Mouse (Mus musculus) embryonic facial prominence, embryonic 13.5 days (tissue): Measurements from ENCODE around the gene Rnf40. TPM values are rescaled to one million over a fixed set of nuclear protein-coding genes. Genes with fewer than 3 reads are reported as not detected.

Experiments
- ATAC-seq: fragments of 200-750 bp; cut with Nextera tagmentation; 2 replicates; pipeline ENCODE4 v1.8.0; 2017; ENCODE audit warnings: low read depth; ENCODE audit not compliant: insufficient number of reproducible peaks, insufficient read depth, low FRiP score, low TSS enrichment
- H3K27ac ChIP-seq: fragments of 300-500 bp; sonication (generic); 2 replicates; pipeline ENCODE4 v1.5.1; 2015; ENCODE audit warnings: moderate library complexity, mild to moderate bottlenecking, inconsistent platforms
- H3K27me3 ChIP-seq: fragments of 300-500 bp; sonication (generic); 2 replicates; pipeline ENCODE4 v1.6.1; 2015; ENCODE audit warnings: mild to moderate bottlenecking, inconsistent platforms
- H3K36me3 ChIP-seq: fragments of 300-500 bp; sonication (generic); 2 replicates; pipeline ENCODE4 v1.6.1; 2015; ENCODE audit warnings: mild to moderate bottlenecking, inconsistent platforms
- H3K4me1 ChIP-seq: fragments of 300-500 bp; sonication (generic); 2 replicates; pipeline ENCODE4 v1.6.1; 2015; ENCODE audit warnings: inconsistent platforms
- H3K4me2 ChIP-seq: fragments of 300-500 bp; sonication (generic); 2 replicates; pipeline ENCODE4 v1.6.1; 2015; ENCODE audit warnings: moderate library complexity, mild to moderate bottlenecking, inconsistent platforms
- H3K4me3 ChIP-seq: fragments of 300-500 bp; sonication (generic); 2 replicates; pipeline ENCODE4 v1.5.1; 2015; ENCODE audit warnings: mild to moderate bottlenecking, inconsistent platforms
- H3K9ac ChIP-seq: fragments of 300-500 bp; sonication (generic); 2 replicates; pipeline ENCODE4 v1.6.1; 2015; ENCODE audit warnings: mild to moderate bottlenecking, inconsistent platforms
- H3K9me3 ChIP-seq: fragments of 300-500 bp; sonication (generic); 2 replicates; pipeline ENCODE4 v1.6.1; 2016; ENCODE audit warnings: inconsistent platforms
- WGBS: fragments of 180-500 bp; shearing (Covaris S2); methylation state at CpG from one replicate; pipeline ENCODE4 v1.1.7; 2015; ENCODE audit warnings: mixed read lengths; 5-methylcytosine and 5-hydroxymethylcytosine counted together
- polyA plus RNA-seq: library from polyadenylated mRNA; unstranded; fragments of >200 nt; fragmentation: Nextera tagmentation; extraction: Ambion mirVana; gene quantifications from 2 replicates; pipeline ENCODE4 v1.2.1, GENCODE M21; 2015

Rnf40 gene
- polyA plus RNA-seq, 1 experiment from 2014 or later, result 51.2 TPM

DNA sequence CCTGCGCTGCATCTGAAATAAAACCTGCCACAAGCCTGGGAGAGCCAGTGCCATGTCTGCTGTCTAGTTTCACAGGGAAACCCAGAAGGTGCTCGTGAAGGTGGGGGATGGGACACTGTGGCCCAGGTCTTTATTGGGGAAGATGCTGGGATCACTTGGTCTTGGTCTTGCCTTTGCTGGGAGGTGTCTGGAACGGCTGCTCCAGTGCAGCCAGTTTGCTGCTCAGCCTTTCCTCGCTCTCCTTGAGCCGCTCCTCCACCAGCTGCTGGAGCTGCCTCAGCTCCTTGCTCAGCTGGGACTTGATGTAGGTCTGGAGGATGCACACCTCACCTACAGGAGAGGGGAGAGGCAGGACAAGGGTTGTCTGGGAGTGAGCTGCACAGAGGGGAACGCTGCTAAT, 5.3 kb upstream of the Rnf40 start:
- Histone ChIP-seq H3K4me2 (no peak overlapping the region), H3K27ac (no peak overlapping the region), H3K4me1 (peaks cover 8% of the 10 kb centered on the region), H3K36me3 (peaks cover 70% of the 10 kb centered on the region), H3K9ac (no peak overlapping the region), H3K27me3 (no peaks in the 10 kb centered on the region), H3K9me3 (no peaks in the 10 kb centered on the region), H3K4me3 (no peak overlapping the region)
- 93% methylated on average over 6 of the region's 6 CpGs for WGBS
- ATAC-seq, result no peak

DNA sequence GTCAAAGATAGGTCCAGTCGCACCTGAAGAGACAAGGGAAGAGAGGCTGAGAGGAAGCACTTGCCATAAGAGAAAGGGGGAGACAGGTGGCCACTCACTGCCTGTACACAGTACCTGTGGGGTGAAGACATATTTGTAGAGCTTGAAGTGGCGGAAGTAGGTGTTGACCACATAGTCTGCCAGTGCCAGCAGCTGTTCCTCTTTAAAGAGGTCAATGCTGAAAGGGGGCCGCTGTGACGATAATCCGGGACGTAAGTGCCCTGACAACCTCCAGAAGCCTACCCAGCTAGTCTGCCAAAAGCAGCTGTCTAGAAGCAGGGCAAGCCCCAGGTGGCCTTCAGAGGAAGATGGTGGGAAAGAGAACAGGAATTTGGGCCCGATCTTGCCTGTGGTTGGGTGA, 3.5 kb upstream of the Rnf40 start:
- H3K36me3 ChIP-seq, result peaks cover 62% of the 10 kb centered on the region
- H3K27me3 ChIP-seq, result no peaks in the 10 kb centered on the region
- 0 out of 2 replicates have a peak overlapping the region, but pooled peaks have one; percentile 11 for H3K27ac ChIP-seq
- H3K4me2 ChIP-seq, result no peak overlapping the region
- H3K4me3 ChIP-seq, result no peak overlapping the region
- 81% methylated on average over 7 of the region's 7 CpGs for WGBS
- ATAC-seq, result no peak
- no peaks in the 10 kb centered on the region for H3K9me3 ChIP-seq
- peaks cover 15% of the 10 kb centered on the region for H3K4me1 ChIP-seq
- no peak overlapping the region for H3K9ac ChIP-seq

DNA sequence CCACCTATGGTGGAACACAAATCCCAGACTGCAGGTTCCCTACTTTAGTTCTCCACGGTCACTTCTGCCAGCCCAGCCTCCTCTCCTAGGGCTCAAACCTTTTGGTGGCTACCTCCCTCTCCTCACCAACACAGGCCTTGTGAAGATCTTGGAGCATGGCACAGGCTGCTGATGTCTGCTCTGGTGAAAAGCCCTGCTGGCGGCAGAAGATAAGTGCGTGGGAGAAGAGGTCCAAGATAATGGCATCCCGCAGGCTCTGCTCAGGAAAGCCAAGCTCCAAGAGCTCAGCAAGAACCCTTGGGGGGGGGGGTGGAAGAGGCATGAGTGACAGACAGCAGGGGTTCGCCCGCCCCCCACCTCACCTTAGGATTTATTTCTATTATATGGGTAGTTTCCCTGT, 2.4 kb upstream of the Rnf40 start:
- H3K27ac ChIP-seq, result no peak overlapping the region
- no peak overlapping the region for H3K4me2 ChIP-seq
- WGBS, result 93% methylated on average over 6 of the region's 6 CpGs
- H3K27me3 ChIP-seq, result no peaks in the 10 kb centered on the region
- no peak for ATAC-seq
- H3K36me3 ChIP-seq, result peaks cover 61% of the 10 kb centered on the region
- no peaks in the 10 kb centered on the region for H3K9me3 ChIP-seq
- no peak overlapping the region for H3K4me3 ChIP-seq
- H3K9ac ChIP-seq, result no peak overlapping the region
- peaks cover 15% of the 10 kb centered on the region for H3K4me1 ChIP-seq

DNA sequence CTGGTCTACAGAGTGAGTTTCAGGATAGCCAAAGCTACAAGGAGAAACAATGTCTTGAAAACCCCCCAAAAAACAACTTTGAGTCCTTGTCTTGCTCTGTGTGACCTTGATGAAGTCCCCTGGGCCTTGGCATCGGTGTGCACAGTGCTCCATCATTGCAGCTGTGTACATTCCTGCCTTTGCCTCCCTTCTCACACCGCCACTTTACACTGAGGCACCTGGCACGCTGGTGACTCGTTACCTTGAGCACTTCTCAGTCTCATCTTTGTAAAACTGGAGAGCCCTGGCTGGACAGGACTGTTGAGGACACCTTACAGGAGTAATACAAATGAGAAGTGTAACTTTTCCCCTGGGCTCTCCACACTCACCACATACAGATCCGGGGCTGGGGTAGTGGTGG, 1.4 kb upstream of the Rnf40 start:
- peak overlapping the region; percentile 78; the same call in 1 of the 2 replicates for H3K27ac ChIP-seq
- 62% methylated on average over 5 of the region's 5 CpGs for WGBS

DNA sequence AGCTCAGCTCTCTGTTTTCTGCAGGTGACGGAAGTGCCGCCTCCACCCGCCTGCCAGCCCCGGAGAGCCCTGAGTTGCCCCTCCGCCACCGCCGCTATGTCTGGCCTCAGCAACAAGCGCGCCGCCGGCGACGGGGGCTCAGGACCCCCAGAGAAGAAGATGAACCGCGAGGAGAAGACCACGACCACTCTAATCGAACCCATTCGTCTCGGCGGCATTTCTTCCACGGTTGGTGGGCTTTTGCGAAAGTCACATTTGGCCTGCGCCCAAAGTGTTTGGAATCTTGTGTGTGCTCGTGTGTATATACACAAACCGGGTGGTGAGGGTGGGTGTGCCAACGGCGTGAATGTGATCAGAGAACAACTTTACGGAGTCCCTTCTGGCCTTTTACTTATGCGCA, 334 bp downstream of the Rnf40 start:
- Histone ChIP-seq H3K4me2 (peak overlapping the region; percentile 90), H3K9me3 (no peaks in the 10 kb centered on the region), H3K27ac (peak overlapping the region; percentile 62; the same call in 1 of the 2 replicates), H3K36me3 (peaks cover 63% of the 10 kb centered on the region), H3K9ac (peak overlapping the region; percentile 91), H3K4me1 (peaks cover 15% of the 10 kb centered on the region), H3K27me3 (no peaks in the 10 kb centered on the region), H3K4me3 (peak overlapping the region; percentile 91)
- no peak for ATAC-seq
- 3% methylated on average over 29 of the region's 29 CpGs for WGBS

More for the DNA sequence above, 1.4 kb upstream of the Rnf40 start:
- Histone ChIP-seq H3K4me1 (peaks cover 15% of the 10 kb centered on the region), H3K4me2 (peak overlapping the region; percentile 90), H3K36me3 (peaks cover 63% of the 10 kb centered on the region), H3K9ac (peak overlapping the region; percentile 74), H3K4me3 (peak overlapping the region; percentile 91), H3K27me3 (no peaks in the 10 kb centered on the region), H3K9me3 (no peaks in the 10 kb centered on the region)
- no peak for ATAC-seq

DNA sequence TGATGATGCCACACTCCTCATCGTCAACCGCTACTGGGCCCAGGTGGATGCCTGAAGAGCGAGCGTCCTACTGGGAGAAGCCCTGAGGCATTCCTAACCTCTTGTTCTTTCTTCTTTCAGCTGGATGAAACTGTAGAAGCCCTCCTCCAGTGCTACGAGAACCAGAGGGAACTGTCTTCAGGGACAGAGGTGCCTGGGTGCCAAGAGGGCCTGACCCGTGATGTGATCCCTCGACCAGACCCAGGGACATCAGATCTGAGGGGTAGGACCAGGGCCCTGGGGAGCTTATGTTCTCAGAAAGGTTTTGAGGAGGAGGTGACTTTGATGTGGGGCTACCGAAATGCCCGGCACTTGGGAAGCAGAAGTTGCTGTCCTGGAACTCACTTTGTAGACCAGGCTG, 1.1 kb downstream of the Rnf40 start:
- Histone ChIP-seq H3K9me3 (no peaks in the 10 kb centered on the region), H3K4me3 (peak overlapping the region; percentile 91), H3K27ac (no peak overlapping the region), H3K4me1 (peaks cover 15% of the 10 kb centered on the region), H3K4me2 (peak overlapping the region; percentile 90), H3K9ac (peak overlapping the region; percentile 91), H3K27me3 (no peaks in the 10 kb centered on the region), H3K36me3 (peaks cover 63% of the 10 kb centered on the region)
- ATAC-seq, result no peak
- 84% methylated on average over 9 of the region's 9 CpGs for WGBS

DNA sequence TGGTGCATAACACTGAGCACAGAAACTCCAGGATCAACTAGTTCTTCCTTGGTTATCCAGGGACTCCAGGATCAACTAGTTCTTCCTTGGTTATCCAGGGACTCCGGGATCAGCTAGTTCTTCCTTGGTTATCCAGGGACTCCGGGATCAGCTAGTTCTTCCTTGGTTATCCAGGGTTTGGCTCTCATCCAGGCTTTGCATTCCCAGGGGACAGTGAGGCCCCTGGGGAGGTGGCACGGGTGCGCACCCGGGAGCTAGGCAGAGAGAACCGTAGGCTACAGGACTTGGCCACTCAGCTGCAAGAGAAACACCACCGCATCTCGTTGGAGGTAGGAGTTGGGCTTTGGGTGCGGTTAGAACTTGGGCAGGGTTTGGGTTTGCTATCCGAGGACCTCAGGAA, 2.5 kb downstream of the Rnf40 start:
- Histone ChIP-seq H3K36me3 (peaks cover 67% of the 10 kb centered on the region), H3K27ac (no peak overlapping the region), H3K9ac (no peak overlapping the region), H3K4me3 (no peak overlapping the region), H3K9me3 (no peaks in the 10 kb centered on the region), H3K4me1 (peaks cover 15% of the 10 kb centered on the region), H3K4me2 (no peak overlapping the region), H3K27me3 (no peaks in the 10 kb centered on the region)
- WGBS, result 93% methylated on average over 10 of the region's 10 CpGs
- no peak for ATAC-seq

DNA sequence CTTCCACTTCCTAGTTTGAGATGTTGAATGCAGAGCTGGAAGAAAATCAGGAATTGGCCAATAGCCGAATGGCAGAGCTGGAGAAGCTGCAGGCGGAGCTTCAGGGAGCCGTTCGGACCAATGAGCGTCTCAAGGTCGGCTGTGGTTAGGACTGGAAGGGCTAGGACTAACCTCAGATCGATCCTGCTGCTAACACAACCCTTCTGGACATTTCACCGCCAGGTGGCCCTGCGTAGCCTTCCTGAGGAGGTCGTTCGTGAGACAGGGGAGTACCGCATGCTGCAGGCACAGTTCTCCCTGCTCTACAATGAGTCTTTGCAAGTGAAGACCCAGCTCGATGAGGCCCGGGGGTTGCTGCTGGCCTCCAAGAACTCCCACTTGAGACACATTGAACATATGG, 4.0 kb downstream of the Rnf40 start:
- Histone ChIP-seq H3K4me2 (no peak overlapping the region), H3K9me3 (no peaks in the 10 kb centered on the region), H3K27ac (no peak overlapping the region), H3K4me3 (no peak overlapping the region), H3K27me3 (no peaks in the 10 kb centered on the region), H3K4me1 (peaks cover 9% of the 10 kb centered on the region), H3K9ac (no peak overlapping the region), H3K36me3 (peaks cover 82% of the 10 kb centered on the region)
- WGBS, result 90% methylated on average over 14 of the region's 14 CpGs
- no peak for ATAC-seq

DNA sequence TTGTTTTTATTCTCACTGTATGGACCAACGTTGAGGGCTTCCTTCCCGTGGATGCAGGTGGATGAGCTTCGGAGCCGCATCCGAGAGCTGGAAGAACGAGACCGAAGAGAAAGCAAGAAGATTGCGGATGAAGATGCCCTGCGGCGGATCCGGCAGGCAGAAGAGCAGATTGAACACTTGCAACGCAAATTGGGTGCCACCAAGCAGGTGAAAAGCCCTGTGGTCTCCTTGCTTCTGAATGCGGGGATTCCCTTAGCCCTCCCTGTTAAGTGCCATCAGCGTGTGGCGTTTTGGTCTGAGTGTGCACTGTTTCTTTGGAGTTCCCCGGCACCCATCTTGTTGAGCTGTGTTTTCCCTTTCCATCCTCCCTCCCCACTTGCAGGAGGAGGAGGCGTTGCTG, 8.2 kb downstream of the Rnf40 start:
- Histone ChIP-seq H3K27ac (no peak overlapping the region), H3K4me2 (no peak overlapping the region), H3K27me3 (no peaks in the 10 kb centered on the region), H3K4me1 (no peaks in the 10 kb centered on the region), H3K36me3 (peaks cover 99% of the 10 kb centered on the region), H3K9ac (no peak overlapping the region), H3K9me3 (no peaks in the 10 kb centered on the region), H3K4me3 (no peak overlapping the region)
- no peak for ATAC-seq
- 96% methylated on average over 17 of the region's 17 CpGs for WGBS

DNA sequence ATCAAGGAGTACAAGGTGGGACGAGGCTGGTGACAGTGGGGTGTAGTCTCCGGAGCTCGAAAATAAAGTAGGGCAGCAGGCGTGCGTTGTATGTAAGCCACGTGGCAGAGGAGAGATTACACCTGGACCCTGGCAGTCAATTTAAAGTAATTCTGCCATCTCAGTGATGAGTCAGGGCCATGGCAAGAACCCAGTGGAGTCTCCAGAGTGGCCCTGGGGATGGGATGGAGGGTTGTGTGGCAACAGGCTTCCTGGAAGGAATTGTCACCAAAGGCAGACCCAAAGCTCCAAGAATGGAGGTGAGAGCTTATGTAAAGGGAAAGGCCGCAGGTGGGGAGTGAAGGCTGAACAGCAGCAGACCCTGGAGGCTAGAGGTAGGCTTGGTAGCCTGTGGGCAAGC, 12.0 kb downstream of the Rnf40 start:
- no peaks in the 10 kb centered on the region for H3K4me1 ChIP-seq
- H3K9ac ChIP-seq, result no peak overlapping the region
- no peaks in the 10 kb centered on the region for H3K27me3 ChIP-seq
- no peak overlapping the region for H3K27ac ChIP-seq
- H3K4me2 ChIP-seq, result no peak overlapping the region
- WGBS, result 95% methylated on average over 7 of the region's 7 CpGs
- no peak for ATAC-seq
- peaks cover 93% of the 10 kb centered on the region for H3K36me3 ChIP-seq
- H3K4me3 ChIP-seq, result no peak overlapping the region
- no peaks in the 10 kb centered on the region for H3K9me3 ChIP-seq

DNA sequence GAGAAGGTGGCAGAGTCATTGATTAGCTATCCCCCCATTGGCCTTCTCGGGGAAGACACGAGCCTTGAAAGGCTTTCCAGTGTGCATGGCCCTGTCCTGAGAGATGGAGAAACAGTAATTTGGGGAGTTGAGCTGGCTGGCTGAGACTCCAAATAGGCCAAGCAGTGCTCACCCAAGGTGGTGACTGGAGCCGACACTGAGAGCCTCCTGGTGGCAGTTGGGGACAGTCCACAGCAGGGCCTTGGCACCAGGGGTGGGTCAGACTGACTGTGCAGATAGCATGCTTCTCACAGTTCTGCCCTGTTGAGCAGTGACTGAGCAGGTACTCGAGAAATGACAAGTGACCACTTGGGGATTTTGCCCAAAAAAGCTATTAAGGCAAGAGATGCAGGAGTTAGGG, 13.2 kb downstream of the Rnf40 start:
- Histone ChIP-seq H3K9ac (no peak overlapping the region), H3K9me3 (no peaks in the 10 kb centered on the region), H3K4me2 (no peak overlapping the region), H3K4me3 (no peak overlapping the region), H3K27ac (no peak overlapping the region), H3K4me1 (no peaks in the 10 kb centered on the region), H3K27me3 (no peaks in the 10 kb centered on the region), H3K36me3 (peaks cover 89% of the 10 kb centered on the region)
- ATAC-seq, result no peak
- 77% methylated on average over 4 of the region's 4 CpGs for WGBS

DNA sequence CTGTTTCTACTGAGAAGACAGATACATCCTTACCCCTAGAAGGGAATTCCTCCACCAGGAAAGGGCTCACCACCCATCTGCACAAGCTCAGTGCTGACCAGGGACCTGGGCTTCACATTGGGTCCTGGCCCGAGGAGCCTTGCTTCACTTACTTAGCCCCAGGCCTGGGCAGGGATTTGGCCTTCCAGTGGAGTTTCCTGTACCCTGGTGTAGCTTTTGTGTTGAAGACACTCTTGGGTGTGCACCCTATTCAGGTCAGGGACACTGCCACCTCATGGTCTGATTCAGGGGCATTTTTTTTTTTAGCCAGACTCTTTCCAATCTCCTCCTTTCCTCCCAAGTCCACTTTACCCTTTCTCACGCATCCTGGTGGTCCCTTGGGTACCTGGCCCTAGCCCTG, 14.3 kb downstream of the Rnf40 start:
- no peak for ATAC-seq
- H3K4me2 ChIP-seq, result no peak overlapping the region
- H3K4me1 ChIP-seq, result no peaks in the 10 kb centered on the region
- H3K4me3 ChIP-seq, result no peak overlapping the region
- H3K27ac ChIP-seq, result no peak overlapping the region
- H3K27me3 ChIP-seq, result no peaks in the 10 kb centered on the region
- H3K9me3 ChIP-seq, result no peaks in the 10 kb centered on the region
- peaks cover 89% of the 10 kb centered on the region for H3K36me3 ChIP-seq
- 91% methylated on average over 2 of the region's 2 CpGs for WGBS
- no peak overlapping the region for H3K9ac ChIP-seq

DNA sequence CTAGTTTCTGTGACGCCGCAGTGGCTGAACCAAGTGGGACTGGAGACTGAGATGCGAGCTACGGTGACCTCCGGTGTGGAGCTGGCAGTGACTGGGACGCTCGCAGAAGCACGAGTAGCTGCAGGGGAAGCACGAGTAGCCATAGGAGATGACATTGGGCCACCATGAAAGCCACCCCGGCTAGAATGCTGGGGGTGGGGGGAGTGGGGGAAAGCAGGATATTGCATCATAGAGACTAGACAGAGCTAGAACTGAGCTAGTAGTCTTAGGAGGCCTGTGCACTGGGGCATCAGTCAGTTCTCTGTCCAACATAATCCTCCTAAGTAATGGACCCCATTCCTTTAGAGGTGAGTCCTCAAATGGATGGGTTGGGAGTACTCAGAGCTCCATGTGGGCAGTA, 15.7 kb downstream of the Rnf40 start:
- H3K27ac ChIP-seq, result no peak overlapping the region
- H3K4me1 ChIP-seq, result no peaks in the 10 kb centered on the region
- no peak overlapping the region for H3K9ac ChIP-seq
- WGBS, result 91% methylated on average over 10 of the region's 10 CpGs
- no peak overlapping the region for H3K4me2 ChIP-seq
- peaks cover 90% of the 10 kb centered on the region for H3K36me3 ChIP-seq
- H3K27me3 ChIP-seq, result no peaks in the 10 kb centered on the region
- no peak for ATAC-seq
- no peak overlapping the region for H3K4me3 ChIP-seq
- no peaks in the 10 kb centered on the region for H3K9me3 ChIP-seq
